Mouse (Mus musculus) layer of hippocampus, adult 11-12 months (tissue): ENCODE data around the gene Rs1.
"Not testable (repeated sequence)": the region's sequence is repeated elsewhere in the genome, so short reads cannot be mapped to it uniquely, and the experiment has no call there.

Source experiments
- DNase-seq: peaks from one replicate; pipeline ENCODE4 v3.0.0; 2022; ENCODE audit warnings: low spot score

The Rs1 gene

DNA sequence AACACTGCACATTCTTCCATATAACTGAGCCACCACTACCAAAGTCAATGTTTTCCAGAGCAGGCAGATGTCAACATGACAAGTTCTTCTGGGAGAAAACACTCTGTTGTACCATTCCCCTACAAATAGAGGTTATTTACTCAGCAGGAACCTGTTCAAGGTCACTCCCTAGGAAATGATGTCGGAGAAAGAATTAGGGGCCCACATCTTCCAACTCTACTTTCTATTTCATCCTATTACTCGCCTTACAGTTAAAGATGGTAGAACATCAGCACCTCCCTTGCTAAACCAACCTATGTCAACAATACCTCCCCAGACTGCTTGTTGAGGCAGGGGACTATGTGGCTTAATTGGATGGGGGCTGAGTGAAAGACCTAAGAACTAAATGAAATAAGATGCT lies at the start of gene Rs1:
Rs1 (plus strand) TSS at position 301 of the 400 bp plus-strand sequence.
- DNase-seq = no peak

DNA sequence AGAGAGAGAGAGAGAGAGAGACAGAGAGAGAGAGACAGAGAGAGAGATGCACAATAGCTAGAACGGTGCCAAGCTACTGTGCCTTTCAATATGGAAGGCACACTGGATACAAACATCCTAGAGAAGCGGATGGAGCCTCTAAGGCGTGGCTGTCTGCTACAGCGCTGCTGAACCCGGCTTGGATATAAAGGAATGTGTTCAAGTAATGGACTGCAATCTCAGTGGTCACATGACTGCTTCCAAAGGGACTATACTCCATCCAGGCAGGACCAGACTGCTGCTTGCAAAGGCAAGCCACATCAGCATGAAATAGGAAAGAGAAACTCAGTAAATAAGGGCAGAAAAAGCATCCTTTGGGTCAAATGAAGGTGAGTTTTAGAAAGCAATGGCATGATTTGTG lies 32.2 kb upstream of the Rs1 start, which contains the start of gene Ppef1:
Ppef1 (minus strand) TSS at position 116 of the 400 bp plus-strand sequence.
- no peak for DNase-seq

DNA sequence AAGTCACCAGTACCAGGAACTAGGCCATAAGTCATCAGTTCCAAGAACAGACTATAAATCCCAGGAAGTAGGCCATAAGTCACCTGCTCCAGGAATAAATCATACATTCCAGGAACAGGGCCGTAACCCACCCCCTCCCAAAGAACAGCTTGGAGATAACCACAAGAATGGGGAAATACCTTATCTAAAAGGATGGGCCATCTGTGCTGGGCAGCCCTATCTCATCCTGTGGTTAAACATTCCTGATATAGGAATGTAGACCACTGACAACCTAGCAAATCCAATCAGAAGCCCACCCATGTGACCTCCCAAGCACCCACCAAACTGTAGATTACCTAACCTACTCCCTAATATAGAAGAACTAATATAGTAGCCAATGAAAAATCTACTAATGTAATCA lies 22.4 kb upstream of the Rs1 start:
- no peak for DNase-seq

DNA sequence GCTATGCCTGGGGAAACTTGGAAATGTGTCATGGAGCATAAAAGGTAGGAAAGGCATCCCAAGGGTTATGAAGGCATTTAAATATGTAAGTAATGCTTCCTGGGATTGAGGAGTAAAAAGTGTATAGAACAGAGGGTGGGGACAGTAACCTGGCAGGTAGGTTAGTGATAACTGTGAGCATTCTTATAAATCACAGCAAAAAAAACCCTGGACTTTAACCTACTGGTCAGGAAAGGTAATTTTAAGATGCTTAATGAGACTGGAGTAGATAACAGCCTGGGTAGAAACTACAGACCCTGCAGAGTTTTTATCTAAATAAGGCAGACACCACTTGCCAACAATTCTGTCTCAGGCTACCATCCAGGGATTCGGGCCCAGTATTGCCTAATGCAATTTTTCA lies 19.2 kb upstream of the Rs1 start:
- DNase-seq = no peak

DNA sequence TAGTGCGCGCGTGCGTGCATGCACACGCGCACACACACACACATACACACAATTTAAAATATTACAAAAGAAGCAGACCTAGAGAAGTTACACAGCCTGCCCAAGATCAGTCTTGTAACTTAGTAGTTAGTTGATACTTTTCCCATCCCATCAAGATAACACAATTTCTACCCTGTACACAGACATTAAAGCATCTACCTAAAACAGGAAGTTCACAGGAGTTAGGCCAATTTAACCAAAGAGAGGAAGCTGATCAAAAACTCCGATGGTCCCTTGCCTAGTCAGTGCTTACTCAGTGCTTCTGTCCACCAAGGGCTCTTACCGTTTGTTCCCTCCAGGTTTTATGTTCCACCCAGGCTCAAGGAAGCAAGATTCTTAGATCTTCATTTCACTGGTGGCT lies 17.0 kb upstream of the Rs1 start:
- no peak for DNase-seq

DNA sequence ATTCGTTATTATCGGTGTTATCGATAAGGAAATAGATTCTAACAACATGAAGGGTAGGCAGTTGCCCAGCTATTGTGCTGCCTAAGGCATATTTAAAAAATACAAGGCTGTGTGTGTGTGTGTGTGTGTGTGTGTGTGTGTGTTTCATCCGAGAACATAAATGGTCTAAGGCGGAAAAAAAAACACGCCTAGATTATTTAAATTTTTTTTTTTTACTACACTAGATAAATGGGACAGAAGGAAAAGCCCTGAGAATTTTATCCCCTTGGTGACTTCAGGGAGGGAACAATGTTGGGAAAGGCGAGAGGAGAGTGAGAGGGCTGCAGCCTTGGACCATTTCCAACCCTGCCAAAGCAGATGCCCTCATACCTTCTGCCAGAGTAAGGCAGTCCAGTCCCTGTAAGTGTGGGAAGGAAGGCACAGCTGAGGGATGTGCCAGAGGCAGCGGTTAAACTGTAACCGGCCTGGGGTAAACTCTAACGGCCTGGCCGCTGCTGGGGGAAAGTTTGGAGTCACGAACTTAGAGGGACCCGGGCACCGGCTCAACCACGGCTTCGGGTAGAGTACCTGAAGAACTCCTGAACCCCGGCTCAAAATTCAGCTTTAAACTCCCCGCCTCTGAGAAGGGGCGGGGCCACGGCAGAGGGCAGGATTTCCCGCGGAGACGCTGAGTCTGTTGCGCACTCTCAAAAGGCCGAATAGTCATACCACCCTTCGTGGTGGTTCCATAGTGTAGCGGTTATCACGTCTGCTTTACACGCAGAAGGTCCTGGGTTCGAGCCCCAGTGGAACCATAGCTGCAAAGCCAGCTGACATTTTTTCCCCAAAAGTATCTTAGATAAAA lies 2.2 kb upstream of the Rs1 start:
- DNase-seq = peak; percentile 89

DNA sequence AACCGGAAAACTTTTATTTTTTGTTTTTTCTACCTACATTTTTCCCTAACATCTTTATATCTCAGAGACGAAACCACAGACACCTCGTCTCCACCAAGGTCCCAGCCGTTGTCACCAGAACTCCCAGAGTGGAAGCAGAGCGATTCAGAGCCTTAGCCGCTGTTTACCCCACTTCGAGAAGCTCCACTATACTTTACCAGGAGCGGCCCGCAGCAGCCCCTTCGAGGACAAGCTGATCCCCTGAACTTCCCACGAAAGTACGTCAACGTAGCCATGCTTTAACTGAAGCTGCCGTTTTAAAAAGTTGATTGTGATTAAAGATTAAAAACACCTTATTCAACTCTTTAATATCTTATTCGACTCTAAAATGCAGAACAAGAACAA lies 1.6 kb upstream of the Rs1 start:
- no peak for DNase-seq

DNA sequence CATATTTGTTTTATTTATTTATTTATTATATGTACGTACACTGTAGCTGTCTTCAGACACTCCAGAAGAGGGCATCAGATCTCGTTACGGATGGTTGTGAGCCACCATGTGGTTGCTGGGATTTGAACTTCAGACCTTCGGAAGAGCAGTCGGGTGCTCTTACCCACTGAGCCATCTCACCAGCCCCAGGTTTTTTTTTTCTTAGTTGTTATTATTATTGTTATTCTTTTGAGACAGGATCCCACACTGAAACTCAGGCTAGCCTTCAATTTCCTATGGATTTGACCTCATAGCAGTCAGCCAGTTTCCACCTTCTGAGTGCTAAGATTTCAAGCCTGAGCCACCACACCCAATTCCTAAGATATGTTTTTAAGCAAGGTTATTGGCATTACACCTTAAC lies 1.8 kb downstream of the Rs1 start:
- not testable (repeated sequence) for DNase-seq

DNA sequence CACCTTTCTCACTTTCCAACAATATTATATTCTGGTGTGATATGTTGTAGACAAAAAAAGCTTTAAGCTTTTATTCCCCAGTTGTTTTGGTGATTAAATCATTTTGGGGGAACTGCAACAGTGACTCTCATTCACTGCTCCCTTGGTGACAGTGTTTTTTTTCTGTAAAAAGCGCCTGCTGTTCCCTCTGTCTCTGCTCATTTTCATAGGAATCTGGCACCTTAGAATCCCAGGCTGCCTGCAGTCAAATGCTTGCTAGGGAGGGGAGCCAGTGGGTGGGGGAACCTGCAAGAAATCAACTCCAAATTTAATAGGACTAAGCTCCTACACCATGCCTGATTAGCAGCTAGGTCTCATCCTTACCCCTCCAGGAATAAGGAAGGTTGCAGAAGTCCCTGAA lies 5.2 kb downstream of the Rs1 start:
- peak; percentile 19 for DNase-seq

DNA sequence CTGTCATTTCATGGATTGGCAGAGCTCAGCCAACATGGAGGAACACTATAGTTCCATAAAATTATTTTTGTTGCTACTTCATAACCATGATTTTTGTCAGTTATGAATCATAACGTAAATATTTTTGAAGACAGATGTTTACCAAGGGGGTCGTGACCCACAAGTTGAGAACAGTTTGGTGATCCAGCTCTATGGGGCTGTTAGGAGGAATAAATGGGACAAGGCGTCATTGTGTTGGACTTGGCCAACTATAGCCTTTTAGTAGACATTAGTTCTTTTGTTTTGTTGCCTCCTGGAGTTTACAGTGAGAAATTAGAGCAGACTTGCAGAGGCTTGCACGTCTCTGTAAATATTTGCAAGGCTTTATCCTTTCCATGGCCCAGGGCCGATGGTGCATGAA lies 14.5 kb downstream of the Rs1 start:
- DNase-seq = no peak

DNA sequence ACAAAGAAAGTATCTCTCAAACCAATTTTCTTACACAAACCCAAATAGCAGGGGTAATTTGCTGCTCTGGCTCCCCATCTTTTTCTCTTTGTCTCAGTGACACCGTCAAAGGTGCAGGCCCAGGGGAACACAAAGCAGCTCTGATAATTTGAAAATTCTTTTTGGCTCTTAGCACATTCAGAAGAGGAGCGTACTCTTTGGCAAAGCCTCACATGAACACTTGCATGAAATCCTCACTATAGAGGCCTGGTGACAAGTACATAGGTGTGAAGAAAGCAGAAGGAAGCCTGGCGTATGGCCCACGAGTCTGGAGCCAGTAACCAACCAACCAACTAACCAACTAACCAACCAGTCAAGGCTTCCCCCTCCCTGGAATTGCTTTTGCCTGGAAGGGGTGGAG lies 27.1 kb downstream of the Rs1 start:
- DNase-seq = no peak

DNA sequence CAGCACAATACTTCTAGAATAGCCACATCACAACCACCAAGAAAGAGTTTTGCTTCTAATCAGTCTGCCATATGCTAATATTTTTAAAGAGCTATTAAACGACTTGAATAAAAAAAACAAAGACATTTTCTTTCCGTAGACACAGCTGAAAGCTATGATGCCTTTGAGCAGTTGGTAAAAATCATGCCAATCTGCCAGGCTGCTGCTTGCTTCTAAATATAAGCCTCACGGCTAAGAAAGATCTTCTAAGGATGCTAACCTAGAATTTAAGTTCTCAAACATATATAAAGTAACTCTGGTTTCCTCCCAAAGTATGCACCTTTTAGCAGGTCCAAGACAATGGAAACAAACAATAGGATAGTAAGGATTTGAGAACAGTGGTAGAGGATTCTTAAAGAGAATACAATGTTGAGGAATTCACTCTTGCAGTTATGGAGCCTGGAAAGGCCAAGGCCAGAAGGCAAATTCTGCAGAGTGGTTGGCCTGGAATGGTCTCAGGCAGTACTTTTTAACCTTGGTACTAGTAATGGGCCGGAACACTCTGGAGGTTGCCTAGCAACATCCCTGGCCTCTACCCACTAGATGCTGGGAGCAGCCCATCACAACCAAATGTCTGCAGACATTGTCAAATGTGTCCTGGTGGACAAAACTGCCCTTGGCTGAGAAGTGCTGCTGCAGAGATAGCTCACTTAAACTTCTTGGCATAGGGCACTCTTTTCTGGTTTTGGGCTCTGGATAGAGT lies 36.8 kb downstream of the Rs1 start:
- no peak for DNase-seq

DNA sequence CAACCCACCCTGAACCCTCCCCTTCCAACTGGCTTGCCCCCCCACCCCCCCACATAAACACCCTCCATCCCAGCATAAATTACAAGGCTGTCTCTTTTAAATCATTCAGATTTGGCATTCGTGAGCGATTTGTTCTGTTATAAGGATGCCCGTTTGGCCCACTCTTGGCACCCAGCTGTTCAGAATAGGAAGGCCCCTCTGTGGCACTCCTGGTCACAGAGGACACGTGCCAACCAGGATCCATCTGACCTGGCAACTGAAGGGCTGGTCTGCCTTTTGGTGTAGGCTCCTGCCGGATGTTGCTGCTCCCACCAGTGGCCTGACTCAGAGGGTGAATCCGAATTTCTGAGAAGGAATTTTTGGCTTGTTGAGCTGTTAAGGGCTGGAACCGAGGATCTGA lies 40.4 kb downstream of the Rs1 start:
- no peak for DNase-seq
